Mouse (Mus musculus): ENCODE measurements around the gene Ltc4s.

Gene Ltc4s

GRCm38 (mm10) chr11:50222559-50223276 is 15.7 kb downstream of the Ltc4s start:
- peak in 1 of 2 experiments; percentile 51 for DNase-seq

GRCm38 (mm10) chr11:50219833-50220232 is 18.6 kb downstream of the Ltc4s start:
- DNase-seq = no peak

- peak; percentile 54 to 69 for DNase-seq
These were observed 20.6 kb downstream of the Ltc4s start for GRCm38 (mm10) chr11:50217811-50218210.

GRCm38 (mm10) chr11:50216724-50217366 is 21.6 kb downstream of the Ltc4s start:
- DNase-seq = no peak

GRCm38 (mm10) chr11:50215633-50216032 is 22.8 kb downstream of the Ltc4s start:
- no peak for DNase-seq

GRCm38 (mm10) chr11:50214631-50215030 is 23.8 kb downstream of the Ltc4s start:
- DNase-seq = no peak

- DNase-seq = peak; percentile 75 to 88
These were observed 25.3 kb downstream of the Ltc4s start for GRCm38 (mm10) chr11:50212848-50213758.

- DNase-seq = no peak
These were observed 26.2 kb downstream of the Ltc4s start for GRCm38 (mm10) chr11:50212060-50212739.

- DNase-seq = no peak
These were observed 26.9 kb downstream of the Ltc4s start for GRCm38 (mm10) chr11:50211322-50212059.

- DNase-seq = peak; percentile 86 to 91
These were observed 27.8 kb downstream of the Ltc4s start, which contains the start of the genes Sqstm1 and Mgat4b for GRCm38 (mm10) chr11:50210505-50211151. TSS of gene Sqstm1 (minus strand) at chr11:50210827. TSS of gene Mgat4b (plus strand) at chr11:50210890.

- DNase-seq = peak; percentile 95 to 97
These were observed 28.3 kb downstream of the Ltc4s start for GRCm38 (mm10) chr11:50210101-50210504.

- DNase-seq = no peak
These were observed 30.4 kb downstream of the Ltc4s start for GRCm38 (mm10) chr11:50208039-50208438.

- DNase-seq = no peak
These were observed 31.1 kb downstream of the Ltc4s start for GRCm38 (mm10) chr11:50207344-50207743.

- no peak for DNase-seq
These were observed 32.4 kb downstream of the Ltc4s start for GRCm38 (mm10) chr11:50206037-50206436.

GRCm38 (mm10) chr11:50205434-50205833 is 33.0 kb downstream of the Ltc4s start:
- no peak for DNase-seq

- DNase-seq = no peak
These were observed 35.1 kb downstream of the Ltc4s start for GRCm38 (mm10) chr11:50203302-50203827.

GRCm38 (mm10) chr11:50201590-50201989 is 36.8 kb downstream of the Ltc4s start:
- no peak for DNase-seq

GRCm38 (mm10) chr11:50200613-50201012 is 37.8 kb downstream of the Ltc4s start:
- DNase-seq = peak in 1 of 2 experiments; percentile 16

GRCm38 (mm10) chr11:50198916-50199315 is 39.5 kb downstream of the Ltc4s start:
- peak in 1 of 2 experiments; percentile 18 for DNase-seq

GRCm38 (mm10) chr11:50198219-50198846 is 40.1 kb downstream of the Ltc4s start:
- DNase-seq = no peak
